Mouse (Mus musculus) liver, embryonic 14.5 days (tissue): ENCODE measurements around the gene Pdx1. TPM values are rescaled to one million over a fixed set of nuclear protein-coding genes. Genes with fewer than 3 reads are reported as not detected.
A peak's percentile ranks its signal among the peaks of the same experiment; 100 is the strongest.

ENCODE experiments used
- ATAC-seq: fragments of 200-750 bp; cut with Nextera tagmentation; 2 replicates; pipeline ENCODE4 v1.8.0; 2017; ENCODE audit warnings: moderate number of reproducible peaks, mild to moderate bottlenecking, moderate library complexity; ENCODE audit not compliant: insufficient read depth
- DNase-seq, 3 experiments: peaks; one replicate each; pipeline ENCODE4 v3.0.0-alpha.2; 2012 to 2013; ENCODE audit warnings: low read depth in 3 of 3, low spot score in 3 of 3
- H3K27ac ChIP-seq: fragments of 300-500 bp; sonication (generic); 2 replicates; pipeline ENCODE4 v1.5.1; 2014; ENCODE audit warnings: moderate library complexity, mild to moderate bottlenecking, control low read depth, inconsistent platforms
- H3K27me3 ChIP-seq: fragments of 300-500 bp; sonication (generic); 2 replicates; pipeline ENCODE4 v1.6.1; 2014; ENCODE audit warnings: mild to moderate bottlenecking, low read length, moderate library complexity; ENCODE audit not compliant: control insufficient read depth, insufficient read depth
- H3K36me3 ChIP-seq: fragments of 300-500 bp; sonication (generic); replicated peaks from 2 replicates; pipeline ENCODE4 v1.6.1; 2014; ENCODE audit warnings: low read depth; ENCODE audit not compliant: control insufficient read depth, insufficient read depth
- H3K4me1 ChIP-seq, 2 experiments: fragments of 200-500 bp in 1 of 2; fragments of 300-500 bp in 1 of 2; sonication (generic) in 1 of 2; replicated peaks; 2 replicates each; pipeline ENCODE4 v1.6.1; 2012 to 2014; ENCODE audit warnings: antibody characterized with exemption in 1 of 2, inconsistent platforms in 1 of 2, low read length in 1 of 2; ENCODE audit not compliant: control insufficient read depth in 2 of 2, insufficient read depth in 2 of 2
- H3K4me2 ChIP-seq: fragments of 300-500 bp; sonication (generic); 2 replicates; pipeline ENCODE4 v1.6.1; 2014; ENCODE audit warnings: low read depth, mild to moderate bottlenecking, control low read depth, moderate library complexity
- H3K4me3 ChIP-seq, 2 experiments: fragments of 200-500 bp in 1 of 2; fragments of 300-500 bp in 1 of 2; sonication (generic) in 1 of 2; 2 replicates each; pipeline ENCODE4 v1.5.1; 2012 to 2014; ENCODE audit warnings: low read depth in 2 of 2, low read length in 2 of 2, mild to moderate bottlenecking in 2 of 2, control low read depth in 1 of 2, inconsistent platforms in 1 of 2, moderate library complexity in 1 of 2; ENCODE audit not compliant: insufficient read depth in 1 of 2
- H3K9ac ChIP-seq: fragments of 300-500 bp; sonication (generic); replicated peaks from 2 replicates; pipeline ENCODE4 v1.6.1; 2014; ENCODE audit warnings: mild to moderate bottlenecking, control low read depth, moderate library complexity
- H3K9me3 ChIP-seq: fragments of 300-500 bp; sonication (generic); 2 replicates; pipeline ENCODE4 v1.6.1; 2016; ENCODE audit warnings: low read length, mixed read lengths; ENCODE audit not compliant: control insufficient read depth
- CTCF ChIP-seq: IDR thresholded peaks from 2 replicates; pipeline ENCODE4 v1.5.1; 2016; ENCODE audit warnings: antibody characterized with exemption, low read depth, control low read depth
- EP300 ChIP-seq: IDR thresholded peaks from 2 replicates; pipeline ENCODE4 v1.6.1; 2016; ENCODE audit warnings: antibody characterized with exemption, low read depth
- WGBS: fragments of 180-500 bp; shearing (Covaris S2); extraction: QIAGEN DNeasy Blood & Tissue Kit; methylation state at CpG from one replicate; pipeline ENCODE4 v1.1.7; 2014; ENCODE audit not compliant: insufficient replicate concordance; 5-methylcytosine and 5-hydroxymethylcytosine counted together
- polyA plus RNA-seq, 2 experiments: library from polyadenylated mRNA; depleted of rRNA in 1 of 2; stranded (reverse) in 1 of 2; unstranded in 1 of 2; fragments of >200 nt; fragmentation: Nextera tagmentation in 1 of 2; extraction: Ambion mirVana in 1 of 2; gene quantifications; 2 replicates each; pipeline versions ENCODE4 v1.2.1 to v1.2.3; 2012 to 2014

Pdx1 gene
- 0.02 and 0.03 TPM in 2 replicates for polyA plus RNA-seq (2012; rRNA removed)
- polyA plus RNA-seq (2014; fragmentation: Nextera tagmentation; extraction: Ambion mirVana) = not detected in 2 replicates

GRCm38 (mm10) chr5:147269926-147270672, at the start of gene Pdx1:
Gene Pdx1, plus strand, starts transcription at chr5:147269959.
- Histone ChIP-seq H3K4me3 (no peak within 1 kb of the TSS), H3K4me2 (no peak within 1 kb of the TSS), H3K27ac (no peak within 1 kb of the TSS), H3K4me1 (no peaks in the 10 kb centered on the region), H3K9ac (no peak within 1 kb of the TSS), H3K9me3 (no peaks in the 10 kb centered on the region), H3K27me3 (peaks cover 76% of the 10 kb centered on the region), H3K36me3 (no peaks in the 10 kb centered on the region)
- WGBS = 1% methylated on average over 44 of the region's 44 CpGs
- TF ChIP-seq EP300 = no peak
- TF ChIP-seq CTCF = no peak
- DNase-seq = no peak
- no peak for ATAC-seq

- Histone ChIP-seq H3K27ac (no peak overlapping the region), H3K4me2 (no peak overlapping the region), H3K4me3 (no peak overlapping the region), H3K36me3 (no peaks in the 10 kb centered on the region), H3K9ac (no peak overlapping the region), H3K4me1 (no peaks in the 10 kb centered on the region), H3K9me3 (no peaks in the 10 kb centered on the region), H3K27me3 (peaks cover 17% of the 10 kb centered on the region)
- ATAC-seq = no peak
- peak in 2 of 3 experiments; percentile 9 to 19 for DNase-seq
- 17% methylated on average over 25 of the region's 25 CpGs for WGBS
- no peak for TF ChIP-seq EP300
- TF ChIP-seq CTCF = peak; percentile 94
Observed at GRCm38 (mm10) chr5:147227354-147228112, 42.2 kb upstream of the Pdx1 start.

- no peaks in the 10 kb centered on the region for H3K27me3 ChIP-seq
- no peaks in the 10 kb centered on the region for H3K9me3 ChIP-seq
- no peak for ATAC-seq
- H3K4me2 ChIP-seq = no peak overlapping the region
- no peak overlapping the region for H3K4me3 ChIP-seq
- DNase-seq = no peak
- 61% methylated on average over 21 of the region's 21 CpGs for WGBS
- no peaks in the 10 kb centered on the region for H3K4me1 ChIP-seq
- no peak overlapping the region for H3K27ac ChIP-seq
- no peak overlapping the region for H3K9ac ChIP-seq
- no peaks in the 10 kb centered on the region for H3K36me3 ChIP-seq
- TF ChIP-seq CTCF = no peak
- TF ChIP-seq EP300 = no peak
Observed at GRCm38 (mm10) chr5:147235406-147236309, 34.1 kb upstream of the Pdx1 start.

GRCm38 (mm10) chr5:147243908-147244307, 25.9 kb upstream of the Pdx1 start:
- ATAC-seq (no peak), DNase-seq (no peak)
- Histone ChIP-seq H3K4me1 (no peaks in the 10 kb centered on the region), H3K27ac (no peak overlapping the region), H3K9ac (no peak overlapping the region), H3K4me2 (no peak overlapping the region), H3K4me3 (no peak overlapping the region), H3K9me3 (no peaks in the 10 kb centered on the region), H3K27me3 (no peaks in the 10 kb centered on the region), H3K36me3 (no peaks in the 10 kb centered on the region)
- WGBS = 48% methylated on average over 7 of the region's 7 CpGs
- TF ChIP-seq EP300 (no peak), CTCF (no peak)
